Comparison of ENCODE assay signal across 9 mouse cellular contexts in genomic region chr3:95985209-95986000, GRCm38 (mm10). TPM values are rescaled to one million over a fixed set of nuclear protein-coding genes. Genes with fewer than 3 reads are reported as not detected.
DNase-seq lines count a peak whose midpoint lies in the region; ATAC-seq and TF ChIP-seq lines count a peak whose summit lies in the region.
"Had no signal": no experiment of that assay in that cellular context is flagged by ENCODE, and none has a peak within 500 bp of the region (broad histone marks: within the 10 kb centered on the region; RNA-seq: fewer than 3 reads in every experiment).

No protein-coding gene starts in this region.

- DNase-seq in 416B (ENCODE audit: low read depth) (peak; percentile 89), Patski (ENCODE audit: low read depth, low spot score) (no peak), adipocyte (ENCODE audit: low spot score) (no peak)
- DNase-seq in kidney, postnatal 25 days, result peak; percentile 57 to 78
- peak; percentile 69 for DNase-seq in lung, postnatal 25 days (ENCODE audit: low spot score)
- peak; percentile 91 for DNase-seq in retina, embryonic 14.5 days (ENCODE audit: low spot score)

- no peaks in the 10 kb centered on the region for H3K27me3 ChIP-seq in Patski
- no peaks in the 10 kb centered on the region for H3K27me3 ChIP-seq in embryonic facial prominence, embryonic 13.5 days
- H3K27me3 ChIP-seq in heart, embryonic 15.5 days, result no peaks in the 10 kb centered on the region

- no peak for TF ChIP-seq CTCF in Patski (IDR thresholded peaks at IDR 0.05)

- ATAC-seq in Patski, result peak; percentile 42
- peak; percentile 95 for ATAC-seq in embryonic facial prominence, embryonic 13.5 days (ENCODE audit: insufficient number of reproducible peaks, insufficient read depth, low FRiP score, low TSS enrichment, low read depth)
- peak; percentile 90 for ATAC-seq in heart, embryonic 15.5 days (replicated peaks; ENCODE audit: insufficient number of reproducible peaks, insufficient read depth, low FRiP score, low read depth)

- H3K4me1 ChIP-seq in embryonic facial prominence, embryonic 13.5 days, result peaks cover 33% of the 10 kb centered on the region
- H3K4me1 ChIP-seq in heart, embryonic 15.5 days (replicated peaks), result peaks cover 57% of the 10 kb centered on the region

- CTCF ChIA-PET in Patski (lab: Charles Lee), result interaction anchor here (0.8 to 1.5 kb wide), 3 partner anchors 11 to 79 kb away, joined by 3 to 7 read pairs (median 3); no protein-coding TSS in a partner anchor

- peaks cover 32% of the 10 kb centered on the region for H3K36me3 ChIP-seq in embryonic facial prominence, embryonic 13.5 days
- peaks cover 27% of the 10 kb centered on the region for H3K36me3 ChIP-seq in heart, embryonic 15.5 days

- POLR2A ChIA-PET in Patski (lab: Charles Lee), result interaction anchor here (1.0 to 1.2 kb wide), 2 partner anchors 9 to 129 kb away, joined by 5 read pairs; partner anchors contain the start of gene Prpf3

- 2% methylated on average over 12 of the region's 12 CpGs for WGBS in embryonic facial prominence, embryonic 13.5 days
- 4% methylated on average over 12 of the region's 12 CpGs for WGBS in heart, embryonic 15.5 days

- H3K9ac ChIP-seq in embryonic facial prominence, embryonic 13.5 days, result peak overlapping the region; percentile 67
- peak overlapping the region; percentile 48 for H3K9ac ChIP-seq in heart, embryonic 15.5 days

- no peaks in the 10 kb centered on the region for H3K9me3 ChIP-seq in embryonic facial prominence, embryonic 13.5 days
- H3K9me3 ChIP-seq in heart, embryonic 15.5 days (replicated peaks), result no peaks in the 10 kb centered on the region

- in situ Hi-C loops in Patski (cut with MboI; ENCODE audit: low pct_unique_long_range_greater_than_20kb), result no loop called here

- H3K4me3 ChIP-seq in embryonic facial prominence, embryonic 13.5 days, result peak overlapping the region; percentile 28
- peak overlapping the region; percentile 26 for H3K4me3 ChIP-seq in heart, embryonic 15.5 days
- H3K4me3 ChIP-seq: erythroblast, embryonic 14.5 days had no signal

- peak overlapping the region; percentile 58 for H3K4me2 ChIP-seq in embryonic facial prominence, embryonic 13.5 days
- H3K4me2 ChIP-seq in heart, embryonic 15.5 days, result peak overlapping the region; percentile 58

- H3K27ac ChIP-seq in embryonic facial prominence, embryonic 13.5 days, result peak overlapping the region; percentile 93
- H3K27ac ChIP-seq in heart, embryonic 15.5 days, result peak overlapping the region; percentile 98

RNA-seq across cellular contexts. Expression of gene Plekho1, which starts 10.4 kb away (rescaled TPM):
- polyA plus RNA-seq in Patski (2021), result 118 TPM
- 41.2 and 47.7 TPM in 2 replicates for polyA plus RNA-seq in embryonic facial prominence, embryonic 13.5 days (2015; fragmentation: Nextera tagmentation; extraction: Ambion mirVana)
- polyA plus RNA-seq in heart, embryonic 15.5 days (2015; fragmentation: Nextera tagmentation; extraction: Ambion mirVana), result 64.3 and 69.6 TPM in 2 replicates

RNA-seq across cellular contexts. Expression of gene Anp32e, which starts 56.4 kb away (rescaled TPM):
- polyA plus RNA-seq in Patski (2021), result 224 TPM
- polyA plus RNA-seq in embryonic facial prominence, embryonic 13.5 days (2015; fragmentation: Nextera tagmentation; extraction: Ambion mirVana), result 241 and 251 TPM in 2 replicates
- 183 and 187 TPM in 2 replicates for polyA plus RNA-seq in heart, embryonic 15.5 days (2015; fragmentation: Nextera tagmentation; extraction: Ambion mirVana)

Comparison
In these comparisons a context has a peak if more than half of its experiments do, and no peak if none do; other contexts are left out.
1. DNase-seq: peak in 416B (single experiment), kidney, postnatal 25 days (2 of 2), lung, postnatal 25 days (single experiment) and retina, embryonic 14.5 days (single experiment); none in Patski (single experiment) and adipocyte (single experiment).
2. ATAC-seq: peak in every context shown above with its lines; median percentile 95 in embryonic facial prominence, embryonic 13.5 days; 90 in heart, embryonic 15.5 days; 42 in Patski.